Mouse (Mus musculus): Measurements from ENCODE around the gene Gm19426.

DNA sequence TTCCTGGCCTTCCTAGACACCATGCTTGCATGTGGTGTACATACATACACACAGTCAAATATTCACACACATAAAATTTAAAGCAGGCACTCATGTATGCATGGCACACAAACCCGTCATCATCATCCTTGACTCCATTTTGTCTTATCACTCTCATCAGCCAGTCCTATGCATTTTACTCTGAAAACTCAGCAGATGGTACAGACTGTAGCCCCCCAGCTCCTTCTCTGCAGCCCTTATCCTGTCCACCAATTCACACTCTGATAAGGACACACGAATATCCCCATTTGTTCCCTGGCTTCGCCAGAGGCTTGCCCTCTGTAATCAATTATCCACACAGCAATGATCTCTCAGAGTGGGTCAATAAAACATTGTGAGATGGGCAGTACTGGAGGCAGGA lies 22.3 kb downstream of the Gm19426 start:
- no peak for TF ChIP-seq CTCF (IDR thresholded peaks at IDR 0.05; ENCODE audit: low read depth)
- no peak for TF ChIP-seq EP300 (IDR thresholded peaks at IDR 0.05; ENCODE audit: low read depth)
